Mouse (Mus musculus): Measurements from ENCODE around the gene Prkaa2.

- no peak for TF ChIP-seq CTCF (IDR thresholded peaks at IDR 0.05; ENCODE audit: borderline replicate concordance, extremely low read depth, insufficient read depth, insufficient read length)
- TF ChIP-seq POLR2A (IDR thresholded peaks at IDR 0.05; ENCODE audit: borderline replicate concordance, extremely low read depth, insufficient read depth, insufficient read length, poor library complexity, severe bottlenecking), result no peak
Measured at GRCm38 (mm10) chr4:105129212-105129611, 19.5 kb upstream of the Prkaa2 start.

All from brain, embryonic 14.5 days (tissue).